Mouse (Mus musculus): ENCODE measurements around the gene Zbtb38. TPM values are rescaled to one million over a fixed set of nuclear protein-coding genes. Genes with fewer than 3 reads are reported as not detected.

The Zbtb38 gene
- total and polyA plus RNA-seq, 2 experiments: 2.9 to 12.4 TPM

- H3K79me2 ChIP-seq (ENCODE audit: control insufficient read depth, insufficient read depth, low read length): no peaks in the 10 kb centered on the region
- 0 out of 2 replicates have a peak, but pooled peaks cover 3% of the 10 kb centered on the region for H3K27me3 ChIP-seq (ENCODE audit: control insufficient read depth, insufficient read depth, low read length)
- TF ChIP-seq CTCF (IDR thresholded peaks at IDR 0.05; ENCODE audit: low read depth, low read length) (no peak), POLR2A (IDR thresholded peaks at IDR 0.05; ENCODE audit: extremely low read depth, insufficient read depth, low read length) (no peak)
- H3K27ac ChIP-seq (replicated peaks; ENCODE audit: insufficient read depth, low read depth, low read length): no peak overlapping the region
- no peak overlapping the region for H3K4me3 ChIP-seq (ENCODE audit: insufficient read depth, low read depth, low read length)
- no peaks in the 10 kb centered on the region for H3K36me3 ChIP-seq (ENCODE audit: control insufficient read depth, insufficient read depth, low read length)
- DNase-seq (ENCODE audit: extremely low read depth, low read depth, low spot score): no peak
- H3K9ac ChIP-seq (ENCODE audit: low read depth, low read length): no peak overlapping the region
- H3K4me1 ChIP-seq (ENCODE audit: control insufficient read depth, insufficient read depth, low read length): no peaks in the 10 kb centered on the region
- WGBS: 91% methylated on average over 17 of the region's 17 CpGs
Measured at GRCm38 (mm10) chr9:96741365-96742085, 11.1 kb downstream of the Zbtb38 start.

GRCm38 (mm10) chr9:96740712-96741364 is 11.8 kb downstream of the Zbtb38 start:
- H3K4me1 ChIP-seq (ENCODE audit: control insufficient read depth, insufficient read depth, low read length): no peaks in the 10 kb centered on the region
- no peak overlapping the region for H3K4me3 ChIP-seq (ENCODE audit: insufficient read depth, low read depth, low read length)
- H3K27ac ChIP-seq (replicated peaks; ENCODE audit: insufficient read depth, low read depth, low read length): no peak overlapping the region
- H3K36me3 ChIP-seq (ENCODE audit: control insufficient read depth, insufficient read depth, low read length): no peaks in the 10 kb centered on the region
- TF ChIP-seq POLR2A (IDR thresholded peaks at IDR 0.05; ENCODE audit: extremely low read depth, insufficient read depth, low read length): no peak
- no peak for TF ChIP-seq CTCF (IDR thresholded peaks at IDR 0.05; ENCODE audit: low read depth, low read length)
- no peaks in the 10 kb centered on the region for H3K79me2 ChIP-seq (ENCODE audit: control insufficient read depth, insufficient read depth, low read length)
- H3K9ac ChIP-seq (ENCODE audit: low read depth, low read length): no peak overlapping the region
- WGBS: 84% methylated on average over 15 of the region's 15 CpGs
- H3K27me3 ChIP-seq (ENCODE audit: control insufficient read depth, insufficient read depth, low read length): 0 out of 2 replicates have a peak, but pooled peaks cover 3% of the 10 kb centered on the region
- no peak for DNase-seq (ENCODE audit: extremely low read depth, low read depth, low spot score)

- DNase-seq (ENCODE audit: extremely low read depth, low read depth, low spot score): no peak
- no peaks in the 10 kb centered on the region for H3K36me3 ChIP-seq (ENCODE audit: control insufficient read depth, insufficient read depth, low read length)
- 0 out of 2 replicates have a peak, but pooled peaks cover 3% of the 10 kb centered on the region for H3K27me3 ChIP-seq (ENCODE audit: control insufficient read depth, insufficient read depth, low read length)
- H3K9ac ChIP-seq (ENCODE audit: low read depth, low read length): no peak overlapping the region
- no peaks in the 10 kb centered on the region for H3K4me1 ChIP-seq (ENCODE audit: control insufficient read depth, insufficient read depth, low read length)
- no peak overlapping the region for H3K27ac ChIP-seq (replicated peaks; ENCODE audit: insufficient read depth, low read depth, low read length)
- H3K79me2 ChIP-seq (ENCODE audit: control insufficient read depth, insufficient read depth, low read length): no peaks in the 10 kb centered on the region
- 85% methylated on average over 22 of the region's 22 CpGs for WGBS
- no peak overlapping the region for H3K4me3 ChIP-seq (ENCODE audit: insufficient read depth, low read depth, low read length)
- TF ChIP-seq CTCF (IDR thresholded peaks at IDR 0.05; ENCODE audit: low read depth, low read length): no peak
- TF ChIP-seq POLR2A (IDR thresholded peaks at IDR 0.05; ENCODE audit: extremely low read depth, insufficient read depth, low read length): no peak
Measured at GRCm38 (mm10) chr9:96739808-96740711, 12.6 kb downstream of the Zbtb38 start.

- Histone ChIP-seq H3K4me1 (ENCODE audit: control insufficient read depth, insufficient read depth, low read length) (no peaks in the 10 kb centered on the region), H3K4me3 (ENCODE audit: insufficient read depth, low read depth, low read length) (no peak overlapping the region), H3K36me3 (ENCODE audit: control insufficient read depth, insufficient read depth, low read length) (no peaks in the 10 kb centered on the region), H3K27me3 (ENCODE audit: control insufficient read depth, insufficient read depth, low read length) (no peaks in the 10 kb centered on the region), H3K9ac (ENCODE audit: low read depth, low read length) (no peak overlapping the region), H3K27ac (replicated peaks; ENCODE audit: insufficient read depth, low read depth, low read length) (no peak overlapping the region), H3K79me2 (ENCODE audit: control insufficient read depth, insufficient read depth, low read length) (no peaks in the 10 kb centered on the region)
- 93% methylated on average over 13 of the region's 13 CpGs for WGBS
- no peak for TF ChIP-seq CTCF (IDR thresholded peaks at IDR 0.05; ENCODE audit: low read depth, low read length)
- DNase-seq (ENCODE audit: extremely low read depth, low read depth, low spot score): no peak
Measured at GRCm38 (mm10) chr9:96738563-96739355, 13.9 kb downstream of the Zbtb38 start.

- H3K27me3 ChIP-seq (ENCODE audit: control insufficient read depth, insufficient read depth, low read length): peaks cover 3% of the 10 kb centered on the region; the same call in 1 of the 2 replicates
- no peaks in the 10 kb centered on the region for H3K79me2 ChIP-seq (ENCODE audit: control insufficient read depth, insufficient read depth, low read length)
- no peak overlapping the region for H3K9ac ChIP-seq (ENCODE audit: low read depth, low read length)
- H3K36me3 ChIP-seq (ENCODE audit: control insufficient read depth, insufficient read depth, low read length): no peaks in the 10 kb centered on the region
- TF ChIP-seq CTCF (IDR thresholded peaks at IDR 0.05; ENCODE audit: low read depth, low read length): no peak
- no peak for TF ChIP-seq POLR2A (IDR thresholded peaks at IDR 0.05; ENCODE audit: extremely low read depth, insufficient read depth, low read length)
- WGBS: 84% methylated on average over 4 of the region's 4 CpGs
- no peak overlapping the region for H3K27ac ChIP-seq (replicated peaks; ENCODE audit: insufficient read depth, low read depth, low read length)
- H3K4me1 ChIP-seq (ENCODE audit: control insufficient read depth, insufficient read depth, low read length): no peaks in the 10 kb centered on the region
- H3K4me3 ChIP-seq (ENCODE audit: insufficient read depth, low read depth, low read length): no peak overlapping the region
- no peak for DNase-seq (ENCODE audit: extremely low read depth, low read depth, low spot score)
Measured at GRCm38 (mm10) chr9:96735946-96736345, 16.7 kb downstream of the Zbtb38 start.

Data from liver, adult 2 months (tissue).